Mouse (Mus musculus): ENCODE measurements at regions not wholly inside any gene's neighbourhood (a gene's known extent, or its start where the extent isn't known, plus 50 kb on each side); places are given as distances from the start of the nearest gene placed in this dataset.
A peak's percentile ranks its signal among the peaks of the same experiment; 100 is the strongest.
"Not testable (repeated sequence)": the region's sequence is repeated elsewhere in the genome, so short reads cannot be mapped to it uniquely, and the experiment has no call there.

GRCm38 (mm10) chr16:30190351-30190750 lies 76.9 kb downstream of the Cpn2 start:
- no peak for DNase-seq (ENCODE audit: low read depth, low spot score)

GRCm38 (mm10) chr16:30190935-30191514 lies 76.3 kb downstream of the Cpn2 start:
- DNase-seq (ENCODE audit: low read depth, low spot score): no peak

- DNase-seq (ENCODE audit: low read depth, low spot score): no peak
Observed at GRCm38 (mm10) chr16:30193294-30194261, 73.7 kb downstream of the Cpn2 start.

- no peak for DNase-seq (ENCODE audit: low read depth, low spot score)
Observed at GRCm38 (mm10) chr16:30194836-30195235, 72.5 kb downstream of the Cpn2 start.

GRCm38 (mm10) chr16:30195859-30196258 lies 71.4 kb downstream of the Cpn2 start:
- not testable (repeated sequence) for DNase-seq (ENCODE audit: low read depth, low spot score)

- no peak for DNase-seq (ENCODE audit: low read depth, low spot score)
Observed at GRCm38 (mm10) chr16:30197351-30197750, 69.9 kb downstream of the Cpn2 start.

- DNase-seq (ENCODE audit: low read depth, low spot score): no peak
Observed at GRCm38 (mm10) chr16:30199836-30200235, 67.5 kb downstream of the Cpn2 start.

GRCm38 (mm10) chr16:30204144-30204543 lies 63.2 kb downstream of the Cpn2 start:
- peak; percentile 49 for DNase-seq (ENCODE audit: low read depth, low spot score)

GRCm38 (mm10) chr16:30205314-30205815 lies 61.9 kb downstream of the Cpn2 start:
- no peak for DNase-seq (ENCODE audit: low read depth, low spot score)

GRCm38 (mm10) chr16:30205816-30206356 lies 61.4 kb downstream of the Cpn2 start:
- DNase-seq (ENCODE audit: low read depth, low spot score): peak; percentile 84

All from ZHBTc4 (cell line).